Mouse (Mus musculus) bone marrow, adult 2 months (tissue): Measurements from ENCODE around the gene Cmtr2. TPM values are rescaled to one million over a fixed set of nuclear protein-coding genes. Genes with fewer than 3 reads are reported as not detected.

Source experiments
- H3K27ac ChIP-seq: fragments of 200-500 bp; 2 replicates; pipeline ENCODE4 v1.5.1; 2012; ENCODE audit warnings: low read depth, mild to moderate bottlenecking, control low read depth, inconsistent platforms, low read length; ENCODE audit not compliant: control insufficient read depth, poor library complexity, insufficient read depth
- H3K4me1 ChIP-seq: fragments of 200-500 bp; 2 replicates; pipeline ENCODE4 v1.6.1; 2011; ENCODE audit warnings: low read length; ENCODE audit not compliant: control insufficient read depth, insufficient read depth
- H3K4me3 ChIP-seq: fragments of 200-500 bp; replicated peaks from 2 replicates; pipeline ENCODE3; 2011; ENCODE audit warnings: mild to moderate bottlenecking, low read depth, low read length, control low read depth; ENCODE audit not compliant: control insufficient read depth
- CTCF ChIP-seq: fragments of 200-500 bp; IDR thresholded peaks from 2 replicates; pipeline ENCODE4 v1.5.1; 2011; ENCODE audit warnings: low read length, control low read depth; ENCODE audit not compliant: control insufficient read depth, insufficient read depth
- POLR2A ChIP-seq: fragments of 200-500 bp; IDR thresholded peaks from 2 replicates; pipeline ENCODE4 v1.6.1; 2011; ENCODE audit warnings: low read depth, mild to moderate bottlenecking, control low read depth, low read length, borderline replicate concordance; ENCODE audit not compliant: control insufficient read depth
- WGBS: fragments of 180-500 bp; shearing (Covaris S2); methylation state at CpG from one replicate; pipeline ENCODE4 v1.1.7; 2018; 5-methylcytosine and 5-hydroxymethylcytosine counted together
- polyA plus RNA-seq: library from polyadenylated mRNA; stranded (reverse); fragments of >200 nt; gene quantifications from 2 replicates; pipeline ENCODE4 v1.2.4, GENCODE M21; 2011; ENCODE audit warnings: low replicate concordance; ENCODE audit not compliant: missing spikeins, insufficient read depth, insufficient read length

Cmtr2 gene
- polyA plus RNA-seq, result 0.81 and 2.2 TPM in 2 replicates

GRCm38 (mm10) chr8:110215365-110215764 is at the start of gene Cmtr2:
Gene Cmtr2, plus strand, starts transcription at chr8:110215665.
- Histone ChIP-seq H3K27ac (no peak within 1 kb of the TSS), H3K4me3 (no peak within 1 kb of the TSS), H3K4me1 (no peaks in the 10 kb centered on the region)
- no peak for TF ChIP-seq POLR2A
- no peak for TF ChIP-seq CTCF
- WGBS, result 78% methylated on average over 7 of the region's 7 CpGs

GRCm38 (mm10) chr8:110166270-110166669 is 49.2 kb upstream of the Cmtr2 start:
- Histone ChIP-seq H3K27ac (no peak overlapping the region), H3K4me1 (no peaks in the 10 kb centered on the region; the same call in 1 of the 2 replicates), H3K4me3 (no peak overlapping the region)
- TF ChIP-seq CTCF, result no peak
- TF ChIP-seq POLR2A, result no peak
- 71% methylated on average over 8 of the region's 8 CpGs for whole genome bisulfite sequencing

DNA sequence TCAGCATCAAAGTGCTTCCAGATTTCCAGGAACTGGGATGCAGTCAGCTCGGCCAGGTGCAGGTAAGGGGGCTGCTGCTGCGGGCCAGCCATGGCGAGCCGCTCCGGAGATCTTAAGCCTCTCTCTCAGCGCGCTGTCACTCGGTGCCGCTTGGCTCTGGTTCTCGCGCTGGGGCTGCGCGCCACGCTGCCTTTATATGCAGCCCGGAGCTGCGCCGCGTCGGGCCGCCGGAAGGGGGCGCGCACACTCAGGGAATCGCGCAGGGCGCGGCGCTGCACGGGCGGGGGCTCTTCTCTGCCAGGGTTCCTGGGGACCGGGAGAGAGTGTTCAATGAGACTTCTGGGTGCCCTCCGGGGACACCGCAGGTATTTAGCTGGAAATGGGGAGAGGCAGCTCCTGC is 47.4 kb upstream of the Cmtr2 start, which contains the start of gene Calb2:
Calb2 (minus strand) TSS at position 165 of the 400 bp plus-strand sequence.
- Histone ChIP-seq H3K4me3 (no peak within 1 kb of the TSS), H3K4me1 (no peaks in the 10 kb centered on the region), H3K27ac (no peak within 1 kb of the TSS)
- TF ChIP-seq POLR2A, result no peak
- peak; percentile 30; the same call in 1 of the 2 replicates for TF ChIP-seq CTCF
- 11% methylated on average over 33 of the region's 33 CpGs for whole genome bisulfite sequencing

DNA sequence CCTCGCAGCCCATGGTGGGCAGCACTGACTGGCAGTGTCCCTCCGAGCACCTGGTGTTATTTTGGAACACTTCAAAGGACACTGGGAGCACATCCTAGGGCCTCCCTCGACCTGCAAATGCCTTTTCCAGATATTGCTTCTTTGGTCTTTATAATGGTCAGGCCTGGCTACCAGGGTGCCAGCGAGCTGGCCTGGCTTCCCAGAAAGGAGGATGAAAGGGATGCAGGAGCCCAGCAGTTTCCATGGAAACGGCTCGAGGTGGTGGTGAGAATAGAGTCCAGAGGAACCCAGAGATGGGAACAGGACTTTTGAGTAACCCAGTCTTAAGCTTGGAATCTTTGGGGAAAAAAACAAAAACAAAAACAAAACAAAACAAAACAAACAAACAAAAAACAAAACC is 43.3 kb upstream of the Cmtr2 start:
- no peak for TF ChIP-seq CTCF
- TF ChIP-seq POLR2A, result no peak
- no peak overlapping the region for H3K4me3 ChIP-seq
- H3K4me1 ChIP-seq, result no peaks in the 10 kb centered on the region
- no peak overlapping the region for H3K27ac ChIP-seq
- WGBS, result 53% methylated on average over 6 of the region's 6 CpGs

DNA sequence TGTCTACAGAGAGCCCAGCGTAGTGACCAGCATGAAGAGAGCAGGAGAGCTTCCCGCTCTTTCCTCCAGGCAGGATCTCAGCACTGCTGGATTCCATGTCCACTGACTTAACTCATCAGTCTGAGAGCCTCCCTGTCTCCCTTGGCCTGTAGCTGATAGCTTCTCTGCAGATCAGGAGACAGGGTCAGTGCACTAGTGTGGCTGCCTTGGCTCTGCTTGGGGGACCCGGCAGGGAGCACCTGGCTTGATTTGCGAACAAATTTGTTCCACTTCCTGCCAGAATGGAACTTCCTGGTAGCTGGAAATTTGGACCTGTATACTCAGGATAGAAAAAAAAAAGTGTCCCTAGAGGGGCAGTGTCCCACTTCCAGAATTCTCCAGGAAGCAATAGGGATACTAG is 40.6 kb upstream of the Cmtr2 start:
- no peak overlapping the region for H3K27ac ChIP-seq
- TF ChIP-seq CTCF, result no peak
- no peak for TF ChIP-seq POLR2A
- no peaks in the 10 kb centered on the region for H3K4me1 ChIP-seq
- 82% methylated on average over 4 of the region's 4 CpGs for WGBS
- no peak overlapping the region for H3K4me3 ChIP-seq

DNA sequence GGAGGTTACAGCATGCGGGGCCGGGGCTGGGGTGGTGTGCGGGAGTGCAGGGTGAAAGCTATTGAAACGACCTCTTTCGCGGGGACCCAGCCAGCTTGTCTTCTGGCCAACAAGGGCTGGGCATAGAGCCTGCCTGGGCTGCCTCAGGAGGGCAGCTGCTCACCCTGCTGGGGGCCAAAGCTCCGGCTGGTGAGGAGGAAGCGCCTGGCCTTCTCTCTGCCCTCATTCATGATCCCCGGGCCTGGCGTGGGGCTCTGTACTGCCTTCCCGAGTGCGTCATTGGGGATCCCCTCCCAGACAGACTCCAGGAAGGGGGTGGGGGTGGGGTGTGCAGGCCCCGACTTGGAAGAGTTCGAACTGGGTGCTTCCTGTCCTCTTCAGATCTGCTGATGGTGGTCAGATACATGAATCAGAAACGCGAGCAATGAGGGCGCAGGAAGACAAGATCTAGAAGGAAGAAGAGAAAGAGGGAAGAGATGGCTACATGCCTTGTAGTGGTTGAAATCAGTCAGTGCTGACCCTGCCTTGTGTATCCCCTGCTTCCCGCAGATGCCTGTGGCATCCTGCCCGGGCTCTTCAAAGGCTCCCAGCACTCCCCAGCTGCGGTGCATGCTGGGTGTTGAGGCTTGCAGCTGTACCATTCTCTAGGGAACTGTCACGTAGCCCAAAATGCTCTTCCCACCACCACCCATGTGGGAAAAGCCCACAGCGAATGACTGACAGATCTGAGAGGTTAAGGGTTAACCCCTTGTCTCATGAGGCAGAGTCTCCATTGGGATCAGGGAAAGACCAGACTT is 37.9 kb upstream of the Cmtr2 start:
- 13% methylated on average over 22 of the region's 22 CpGs for WGBS
- Histone ChIP-seq H3K27ac (no peak overlapping the region), H3K4me3 (no peak overlapping the region), H3K4me1 (no peaks in the 10 kb centered on the region)
- TF ChIP-seq POLR2A, result no peak
- no peak for TF ChIP-seq CTCF

DNA sequence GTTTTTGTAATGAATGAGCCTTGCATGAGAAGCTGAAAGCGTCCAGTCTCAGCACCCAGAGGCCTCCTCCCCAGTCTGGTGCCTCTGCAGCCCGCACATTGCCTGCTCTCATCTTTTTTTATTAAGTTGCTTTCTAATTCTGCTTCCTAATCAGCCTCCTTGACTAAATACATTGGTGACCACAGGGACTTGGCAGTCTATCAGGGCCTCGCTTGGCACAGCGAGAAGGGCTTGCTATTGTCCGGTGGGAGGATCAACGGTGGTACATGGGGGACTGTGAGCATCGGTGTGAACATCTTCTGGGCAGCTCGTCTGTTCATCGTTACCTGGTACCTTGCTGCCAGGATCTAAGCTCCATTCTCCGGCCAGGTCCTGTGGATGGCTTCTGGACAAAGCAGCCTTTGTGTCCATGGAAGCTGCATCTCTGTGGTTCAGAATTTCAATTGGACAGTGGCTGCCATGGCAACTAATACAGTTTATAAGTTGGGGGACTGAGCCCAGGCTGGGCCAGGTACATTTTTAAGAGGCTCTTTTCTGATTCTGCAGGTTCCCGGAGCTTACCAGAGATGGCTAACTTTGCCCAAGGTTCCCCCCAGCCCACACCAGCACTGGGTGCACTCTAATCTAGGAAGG is 32.6 kb upstream of the Cmtr2 start:
- TF ChIP-seq POLR2A, result no peak
- no peak for TF ChIP-seq CTCF

GRCm38 (mm10) chr8:110183748-110184147 is 31.7 kb upstream of the Cmtr2 start:
- Histone ChIP-seq H3K4me1 (no peaks in the 10 kb centered on the region; the same call in 1 of the 2 replicates), H3K27ac (no peak overlapping the region), H3K4me3 (no peak overlapping the region)
- WGBS, result 33% methylated on average over 11 of the region's 11 CpGs
- TF ChIP-seq POLR2A (no peak), CTCF (no peak)

More for the DNA sequence above, 32.6 kb upstream of the Cmtr2 start:
- no peak overlapping the region for H3K4me3 ChIP-seq
- H3K4me1 ChIP-seq, result no peaks in the 10 kb centered on the region
- H3K27ac ChIP-seq, result no peak overlapping the region
- WGBS, result 84% methylated on average over 11 of the region's 11 CpGs
